Mouse (Mus musculus) c-Kit-positive CD71-negative TER-119-negative erythroid progenitor cells, embryonic 14.5 days (primary cell): ENCODE data around the gene Slc38a6.

Experiments used
- DNase-seq: peaks from one replicate; pipeline ENCODE4 v3.0.0-alpha.2; 2013; ENCODE audit warnings: low read depth

Slc38a6 gene

GRCm38 (mm10) chr12:73357311-73357710, 70.7 kb downstream of the Slc38a6 start:
- DNase-seq = no peak

GRCm38 (mm10) chr12:73357736-73358135, 71.2 kb downstream of the Slc38a6 start:
- DNase-seq = no peak

- no peak for DNase-seq
These were observed 72.1 kb downstream of the Slc38a6 start for GRCm38 (mm10) chr12:73358640-73359039.

- no peak for DNase-seq
These were observed 72.9 kb downstream of the Slc38a6 start for GRCm38 (mm10) chr12:73359520-73359919.

- DNase-seq = no peak
These were observed 74.6 kb downstream of the Slc38a6 start for GRCm38 (mm10) chr12:73361201-73361600.

- DNase-seq = no peak
These were observed 76.8 kb downstream of the Slc38a6 start for GRCm38 (mm10) chr12:73363401-73363800.

GRCm38 (mm10) chr12:73363956-73364355, 77.4 kb downstream of the Slc38a6 start:
- DNase-seq = no peak

GRCm38 (mm10) chr12:73366581-73366980, 80.0 kb downstream of the Slc38a6 start:
- no peak for DNase-seq

GRCm38 (mm10) chr12:73367460-73368079, 81.0 kb downstream of the Slc38a6 start:
- DNase-seq = no peak

GRCm38 (mm10) chr12:73368868-73369608, 82.5 kb downstream of the Slc38a6 start:
- DNase-seq = no peak

GRCm38 (mm10) chr12:73370367-73370944, 83.9 kb downstream of the Slc38a6 start:
- DNase-seq = no peak

GRCm38 (mm10) chr12:73371132-73371531, 84.6 kb downstream of the Slc38a6 start:
- DNase-seq = no peak

GRCm38 (mm10) chr12:73378026-73378425, 91.4 kb downstream of the Slc38a6 start:
- DNase-seq = no peak

- no peak for DNase-seq
These were observed 92.3 kb downstream of the Slc38a6 start for GRCm38 (mm10) chr12:73378724-73379355.

GRCm38 (mm10) chr12:73380686-73381360, 94.2 kb downstream of the Slc38a6 start:
- no peak for DNase-seq

GRCm38 (mm10) chr12:73381452-73381851, 94.9 kb downstream of the Slc38a6 start:
- no peak for DNase-seq

GRCm38 (mm10) chr12:73382290-73383178, 96.0 kb downstream of the Slc38a6 start:
- DNase-seq = no peak

GRCm38 (mm10) chr12:73383179-73383510, 96.6 kb downstream of the Slc38a6 start:
- DNase-seq = no peak

GRCm38 (mm10) chr12:73383861-73384260, 97.3 kb downstream of the Slc38a6 start:
- no peak for DNase-seq

- DNase-seq = no peak
These were observed 98.2 kb downstream of the Slc38a6 start for GRCm38 (mm10) chr12:73384747-73385146.

- DNase-seq = no peak
These were observed 105.9 kb downstream of the Slc38a6 start for GRCm38 (mm10) chr12:73392507-73392906.
